Mouse (Mus musculus) thymus, postnatal 36 days (tissue): Measurements from ENCODE around the gene Erg.
A peak's percentile ranks its signal among the peaks of the same experiment; 100 is the strongest.

Source experiments
- DNase-seq, 2 experiments: peaks; one replicate each; pipeline ENCODE4 v3.0.0; 2022; ENCODE audit warnings: mixed read lengths in 2 of 2

Gene Erg

DNA sequence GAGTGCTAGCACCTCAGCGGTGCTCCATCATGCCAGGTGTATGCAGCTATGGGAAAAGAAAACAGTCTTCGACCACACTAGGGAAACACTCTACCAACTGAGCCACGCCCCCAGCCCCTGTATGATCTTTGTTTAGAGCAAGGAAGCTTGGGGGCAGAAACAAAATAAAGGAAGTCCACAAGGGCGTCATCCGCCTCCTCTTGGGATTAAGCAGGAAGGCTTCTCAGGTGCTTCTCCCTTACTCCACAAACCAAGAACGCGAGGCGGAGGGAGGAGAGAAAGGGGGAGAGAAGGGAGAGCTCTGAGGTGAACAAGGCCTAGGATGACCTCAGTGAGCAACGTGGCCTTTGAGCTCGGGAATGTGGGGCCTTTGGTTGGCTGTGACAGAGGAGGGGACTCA, 241.4 kb downstream of the Erg start:
- no peak for DNase-seq

DNA sequence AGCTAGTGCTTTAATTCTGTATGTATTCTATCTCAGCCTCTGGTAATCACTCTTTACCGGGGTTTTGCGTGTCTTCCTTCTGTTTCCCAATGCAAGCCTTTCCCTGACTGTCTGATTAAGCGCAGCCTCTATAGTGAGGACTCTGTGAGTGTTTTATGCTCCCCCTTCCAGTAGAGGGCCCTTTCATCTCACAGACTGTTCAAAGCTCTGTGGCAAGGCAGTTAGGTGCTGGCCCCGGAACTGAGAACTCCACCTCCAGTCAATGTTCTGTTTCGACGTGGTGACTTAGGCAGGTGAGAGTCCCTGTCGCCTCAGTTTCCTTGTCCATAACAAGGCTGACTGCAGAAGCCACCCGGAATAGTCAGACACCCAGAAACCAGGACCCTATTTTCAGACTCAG, 244.4 kb downstream of the Erg start:
- peak in 1 of 2 experiments; percentile 11 for DNase-seq

DNA sequence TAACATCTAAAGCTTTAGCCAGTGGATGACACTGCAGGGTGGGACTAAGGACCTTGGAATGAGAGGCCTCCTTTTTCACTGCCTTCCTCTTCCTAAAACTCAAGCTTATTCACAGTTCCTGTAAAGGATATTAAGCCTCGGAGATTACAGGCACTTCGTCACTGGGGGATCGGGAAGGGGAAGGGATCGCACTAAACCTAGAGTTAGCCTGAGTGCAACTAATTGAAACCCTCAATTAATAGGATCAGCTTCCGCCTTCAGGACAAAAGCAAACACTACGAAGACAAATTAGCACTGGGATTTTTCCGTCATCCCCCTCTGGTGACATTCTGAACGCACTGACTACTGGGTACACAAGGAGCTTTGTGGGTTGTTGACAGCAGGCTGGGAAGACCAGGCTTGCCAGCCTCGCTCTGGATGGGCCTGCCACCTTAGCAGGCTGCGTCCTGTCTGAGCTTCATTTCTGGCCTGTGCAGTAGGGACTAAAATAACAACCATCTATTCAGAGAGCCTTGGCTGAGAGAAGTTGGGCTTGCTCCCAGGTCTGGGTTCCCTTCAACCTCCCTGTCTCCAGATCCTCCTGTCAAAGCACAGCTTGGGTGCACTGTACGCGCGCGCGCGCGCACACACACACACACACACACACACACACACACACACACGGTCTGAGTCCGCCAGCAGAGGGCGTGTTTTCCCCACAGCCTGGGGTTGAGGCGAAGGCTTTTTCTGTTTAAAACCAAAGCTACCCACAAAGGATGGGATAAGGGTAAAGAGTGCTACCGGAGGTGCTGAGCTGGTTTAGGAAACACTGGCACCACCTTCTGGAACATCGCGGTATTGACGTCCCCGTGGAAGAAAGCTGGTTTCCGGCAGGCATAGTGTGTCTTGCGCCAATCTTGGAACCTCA, 245.3 kb downstream of the Erg start:
- peak; percentile 81 to 85 for DNase-seq

DNA sequence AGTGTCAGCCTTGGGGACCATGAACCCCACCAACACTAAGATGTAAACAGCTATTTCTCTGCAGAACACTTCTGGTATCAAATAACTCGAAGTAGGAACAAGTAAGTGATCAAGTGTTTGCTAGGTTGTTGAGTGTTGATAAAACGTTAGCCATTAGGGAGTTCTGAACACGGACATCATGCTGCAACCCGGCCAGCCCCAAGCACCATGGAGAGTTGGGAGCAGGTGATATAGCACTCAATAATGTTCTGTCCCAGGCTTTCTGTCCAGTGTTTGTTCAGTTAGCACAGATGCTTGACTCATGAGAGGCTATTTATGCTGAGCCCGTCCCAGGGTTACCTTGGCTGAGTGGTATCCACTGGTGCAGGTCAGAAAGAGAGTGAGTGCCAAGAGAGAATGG, 254.2 kb downstream of the Erg start:
- DNase-seq: no peak

DNA sequence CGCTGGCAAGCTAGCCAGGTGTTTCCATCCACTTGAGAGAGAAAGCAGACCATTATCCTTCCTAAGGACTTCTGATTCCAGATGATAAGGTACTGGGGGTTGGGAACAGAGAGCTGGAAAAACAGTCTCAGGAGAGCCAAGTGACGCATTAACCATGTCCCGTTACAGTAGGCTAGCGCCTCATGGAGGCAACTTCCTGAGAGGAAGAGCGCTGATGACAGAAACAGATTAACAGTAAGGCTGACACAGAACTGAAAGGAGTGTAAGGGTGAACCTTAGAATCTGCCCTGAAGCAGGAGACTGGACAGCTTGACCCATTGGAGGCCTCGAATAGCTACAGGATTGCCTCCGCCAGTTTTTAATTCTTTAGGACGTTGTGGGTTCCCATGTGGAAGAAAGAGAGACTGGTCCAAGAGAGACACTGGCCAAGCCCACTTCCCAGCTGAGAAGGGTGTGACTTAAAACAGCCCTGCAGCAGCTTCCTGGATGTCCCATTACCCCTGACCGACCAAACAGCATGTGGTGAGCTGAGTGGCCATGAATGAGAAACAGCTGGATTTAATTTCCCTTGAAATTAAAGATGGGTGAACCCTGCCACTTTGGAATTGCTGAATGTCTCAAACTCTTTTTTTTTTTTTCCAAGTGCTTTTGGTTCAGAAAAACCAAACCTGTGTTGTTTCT, 264.3 kb downstream of the Erg start:
- no peak for DNase-seq
